Mouse (Mus musculus): ENCODE measurements around the gene Kdm1a.

DNA sequence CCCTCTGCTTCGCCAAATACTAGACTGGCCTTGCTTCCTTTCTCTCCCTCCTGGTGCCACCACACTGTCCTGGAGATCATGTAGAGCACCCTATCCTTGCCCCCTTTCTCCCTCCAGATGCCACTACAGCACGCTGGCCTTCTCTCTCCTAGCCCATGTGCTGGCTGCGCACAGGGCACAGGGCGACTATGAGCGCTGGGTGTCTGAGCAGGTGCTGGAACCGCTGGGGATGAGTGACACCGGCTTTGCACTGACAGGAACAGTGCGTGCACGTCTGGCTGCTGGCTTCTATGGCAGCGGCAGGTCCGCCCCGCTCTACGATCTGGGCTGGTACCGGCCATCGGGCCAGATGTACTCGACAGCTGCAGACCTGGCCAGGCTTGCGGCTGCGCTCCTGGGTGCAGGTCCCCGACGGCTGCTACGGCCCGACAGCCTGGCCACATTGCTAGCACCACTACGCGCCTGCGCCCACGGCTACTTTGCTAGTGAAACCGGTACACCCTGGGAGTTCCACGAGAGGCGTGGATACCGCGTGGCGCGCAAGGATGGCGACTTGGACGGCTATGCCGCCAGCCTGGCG, 34.5 kb upstream of the Kdm1a start:
- no peak for TF ChIP-seq GATA1 (IDR thresholded peaks at IDR 0.05; ENCODE audit: borderline replicate concordance, low read length)
- TF ChIP-seq FLI1 (IDR thresholded peaks at IDR 0.05; ENCODE audit: low read length), result no peak
